Mouse (Mus musculus): ENCODE data around the gene Ovol3. TPM values are rescaled to one million over a fixed set of nuclear protein-coding genes. Genes with fewer than 3 reads are reported as not detected.
A peak's percentile ranks its signal among the peaks of the same experiment; 100 is the strongest.

The Ovol3 gene
- total RNA-seq, 2 experiments from 2014 or later = not detected

GRCm38 (mm10) chr7:30194101-30194831 is 41.3 kb downstream of the Ovol3 start:
- DNase-seq (ENCODE audit: low spot score in 2 of 2) = peak; percentile 63 to 70

DNA sequence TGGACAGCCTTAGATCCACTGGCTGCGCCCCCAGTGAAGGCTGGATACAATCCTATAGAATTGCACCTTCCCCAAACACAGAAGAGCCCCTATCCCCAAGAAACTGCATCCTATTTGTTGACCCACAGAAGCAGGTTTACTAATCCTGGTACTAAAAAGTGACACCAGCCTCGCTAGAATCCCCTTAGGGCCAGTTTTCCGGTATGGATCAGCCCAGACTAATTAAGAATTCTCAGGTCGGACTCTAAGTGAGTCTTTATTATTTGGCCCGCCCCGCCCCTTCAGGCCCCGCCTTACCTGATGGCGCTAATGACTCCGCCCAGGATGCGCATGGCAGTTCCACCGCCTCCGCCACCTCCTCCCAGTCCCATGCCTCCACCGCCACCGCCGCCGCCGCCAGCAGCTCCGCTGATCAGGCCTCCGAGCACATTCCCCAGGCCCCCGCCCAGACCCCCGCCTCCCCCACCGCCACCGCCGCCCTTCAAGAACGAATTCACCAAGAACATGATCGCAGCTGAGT is 41.9 kb downstream of the Ovol3 start:
- peak; percentile 64 to 77 for DNase-seq (ENCODE audit: low spot score in 2 of 2)

GRCm38 (mm10) chr7:30193013-30193412 is 42.5 kb downstream of the Ovol3 start:
- no peak for DNase-seq (ENCODE audit: low spot score in 2 of 2)

- no peak for DNase-seq (ENCODE audit: low spot score in 2 of 2)
Observed at GRCm38 (mm10) chr7:30192088-30192487, 43.4 kb downstream of the Ovol3 start.

- DNase-seq (ENCODE audit: low spot score in 2 of 2) = no peak
Observed at GRCm38 (mm10) chr7:30189116-30189491, 46.4 kb downstream of the Ovol3 start.

GRCm38 (mm10) chr7:30188344-30189115 is 47.0 kb downstream of the Ovol3 start:
- DNase-seq (ENCODE audit: low spot score in 2 of 2) = no peak

DNA sequence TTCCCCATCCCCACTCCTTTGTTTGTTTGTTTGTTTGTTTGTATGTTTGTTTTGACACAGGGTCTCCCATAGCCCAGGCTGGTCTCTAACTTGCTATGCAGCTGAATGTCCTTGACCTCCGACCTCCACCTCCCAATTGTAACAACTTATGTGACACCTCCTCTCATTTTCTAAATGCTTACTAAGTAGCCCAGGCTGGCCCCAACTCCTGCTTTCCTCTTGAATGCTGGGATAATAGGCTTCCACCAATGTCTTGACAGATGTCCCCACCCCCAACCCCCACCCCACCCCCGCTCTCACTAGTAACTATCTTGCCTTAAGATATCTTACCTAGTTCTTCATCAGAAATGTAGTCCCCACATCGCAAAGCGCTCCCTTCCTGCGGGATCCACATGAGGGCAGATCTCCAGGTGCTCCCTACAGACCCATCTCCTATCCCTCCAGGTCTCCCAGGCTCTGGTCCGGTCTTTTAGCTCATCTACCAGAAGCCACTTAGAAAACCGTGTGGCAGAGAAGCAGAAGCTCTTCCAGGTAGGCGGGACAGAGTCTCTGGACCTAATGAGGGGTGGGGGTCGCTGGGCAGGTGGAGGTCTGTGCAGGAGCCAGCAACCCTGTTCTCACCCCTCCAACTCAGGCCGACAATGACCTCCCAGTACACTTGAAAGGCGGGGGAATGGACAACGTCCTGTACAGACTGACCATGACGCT is 50.7 kb downstream of the Ovol3 start:
- DNase-seq (ENCODE audit: low spot score in 2 of 2) = no peak

GRCm38 (mm10) chr7:30183879-30184289 is 51.6 kb downstream of the Ovol3 start, which contains the start of gene Cox7a1:
Cox7a1 (plus strand) TSS chr7:30184144.
- DNase-seq (ENCODE audit: low spot score in 2 of 2) = peak; percentile 50 to 66

Other genes starting within 250 kb of the Ovol3 start
- gene Zfp14, start 184.3 kb downstream of the Ovol3 start, total RNA-seq (2021) = 1 to 10 TPM; 8.5 to 8.7 TPM
- 1 to 10 TPM; 3.2 to 4.1 TPM for gene Zfp82, start 162.8 kb downstream of the Ovol3 start, total RNA-seq (2021)
- gene Gm26920, start 145.3 kb downstream of the Ovol3 start, total RNA-seq (2021) = 1 to 10 TPM in 1 of 2 experiments, not detected in 1; 2.2 TPM
- gene Zfp566, start 145.2 kb downstream of the Ovol3 start, total RNA-seq (2021) = 10 to 100 TPM; 10.3 to 13.1 TPM
- 10 to 100 TPM; 54.7 to 62.8 TPM for gene Zfp260, start 140.9 kb downstream of the Ovol3 start, total RNA-seq (2021)
- 10 to 100 TPM; 28.0 to 32.8 TPM for gene Zfp382, start 113.8 kb downstream of the Ovol3 start, total RNA-seq (2021)
- gene Zfp146, start 66.0 kb downstream of the Ovol3 start, total RNA-seq (2021) = 10 to 100 TPM; 52.7 to 56.3 TPM
- gene Cox7a1, start 51.6 kb downstream of the Ovol3 start, total RNA-seq (2021) = 1 to 10 TPM; 5.3 to 5.6 TPM
- gene Capns1, start 36.9 kb downstream of the Ovol3 start, total RNA-seq (2021) = 100 to 1,000 TPM; 215 to 229 TPM
- gene Polr2i, start 3.8 kb downstream of the Ovol3 start, total RNA-seq (2021) = 10 to 100 TPM; 57.5 to 71.1 TPM
- gene Tbcb, start 3.5 kb downstream of the Ovol3 start, total RNA-seq (2021) = 100 to 1,000 TPM; 157 to 171 TPM
- under 1 TPM in 1 of 2 experiments, not detected in 1; 0.27 TPM for gene Thap8, start 44.4 kb upstream of the Ovol3 start, total RNA-seq (2021)
- 1 to 10 TPM; 2.5 to 4.5 TPM for gene Wdr62, start 44.7 kb upstream of the Ovol3 start, total RNA-seq (2021)
- gene Clip3, start 56.0 kb upstream of the Ovol3 start, total RNA-seq (2021) = 100 to 1,000 TPM; 572 to 600 TPM
- gene Alkbh6, start 73.0 kb upstream of the Ovol3 start, total RNA-seq (2021) = 10 to 100 TPM; 41.6 to 45.5 TPM
- gene Syne4, start 79.1 kb upstream of the Ovol3 start, total RNA-seq (2021) = 1 to 10 TPM; 3.2 to 6.4 TPM
- under 1 TPM; 0.48 to 0.69 TPM for gene E130208F15Rik, start 86.0 kb upstream of the Ovol3 start, total RNA-seq (2021)
- 1 to 10 TPM; 7.8 to 9.4 TPM for gene Sdhaf1, start 88.2 kb upstream of the Ovol3 start, total RNA-seq (2021)
- 10 to 100 TPM; 42.8 to 43.6 TPM for gene Lrfn3, start 127.0 kb upstream of the Ovol3 start, total RNA-seq (2021)
- 10 to 100 TPM; 21.9 to 24.0 TPM for gene Tyrobp, start 178.0 kb upstream of the Ovol3 start, total RNA-seq (2021)
- gene Hcst, start 184.1 kb upstream of the Ovol3 start, total RNA-seq (2021) = 1 to 10 TPM in 1 of 2 experiments, under 1 TPM in 1; 0.91 to 1.8 TPM
- 1 to 10 TPM; 2.2 to 3.0 TPM for gene Nfkbid, start 186.0 kb upstream of the Ovol3 start, total RNA-seq (2021)
- 100 to 1,000 TPM; 831 to 849 TPM for gene Aplp1, start 209.8 kb upstream of the Ovol3 start, total RNA-seq (2021)
- gene Kirrel2, start 222.0 kb upstream of the Ovol3 start, total RNA-seq (2021) = 1 to 10 TPM; 3.9 to 5.3 TPM
- under 1 TPM; 0.55 to 0.62 TPM for gene Nphs1, start 222.6 kb upstream of the Ovol3 start, total RNA-seq (2021)

All from layer of hippocampus, postnatal 10 days (tissue).